Mouse (Mus musculus): ENCODE measurements around the gene Dmd. TPM values are rescaled to one million over a fixed set of nuclear protein-coding genes. Genes with fewer than 3 reads are reported as not detected.
A peak's percentile ranks its signal among the peaks of the same experiment; 100 is the strongest.

Gene Dmd
- polyA plus RNA-seq, 1 experiment from 2014 or later = 21.4 TPM

DNA sequence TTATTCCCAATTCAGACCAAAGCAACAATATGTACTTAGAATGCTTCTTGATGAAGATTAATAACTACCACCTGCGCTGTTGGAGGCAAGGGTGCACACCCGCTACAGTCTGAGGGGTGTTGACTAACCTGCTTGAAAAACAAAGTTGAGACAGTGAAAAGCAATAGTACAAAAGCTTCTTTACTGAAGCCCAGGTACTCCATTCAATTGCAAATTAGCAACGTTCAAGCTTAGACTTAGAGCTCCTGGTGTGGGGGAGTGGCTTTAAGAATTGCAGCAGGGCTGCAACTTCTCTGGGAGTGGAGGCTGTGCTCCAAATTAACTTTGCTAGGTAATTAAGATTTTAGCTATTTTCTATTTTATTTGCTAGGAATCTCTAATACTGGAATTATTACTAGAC, 1495.3 kb downstream of the Dmd start:
- WGBS = 44% methylated on average over 3 of the region's 3 CpGs
- Histone ChIP-seq H3K4me1 (ENCODE audit: control insufficient read depth, insufficient read depth, low read length) (no peaks in the 10 kb centered on the region), H3K27ac (ENCODE audit: low read depth, low read length) (no peak overlapping the region), H3K36me3 (ENCODE audit: control insufficient read depth, insufficient read depth, low read length) (no peaks in the 10 kb centered on the region), H3K27me3 (ENCODE audit: control insufficient read depth, insufficient read depth, low read length) (no peaks in the 10 kb centered on the region), H3K9ac (ENCODE audit: low read length) (no peak overlapping the region), H3K9me3 (ENCODE audit: control insufficient read depth, low read length) (no peaks in the 10 kb centered on the region), H3K4me3 (ENCODE audit: low read depth, low read length) (no peak overlapping the region), H3K4me2 (ENCODE audit: low read depth) (no peak overlapping the region)
- DNase-seq (ENCODE audit: low spot score) = no peak
- ATAC-seq (ENCODE audit: insufficient read depth, low FRiP score, low TSS enrichment) = no peak

DNA sequence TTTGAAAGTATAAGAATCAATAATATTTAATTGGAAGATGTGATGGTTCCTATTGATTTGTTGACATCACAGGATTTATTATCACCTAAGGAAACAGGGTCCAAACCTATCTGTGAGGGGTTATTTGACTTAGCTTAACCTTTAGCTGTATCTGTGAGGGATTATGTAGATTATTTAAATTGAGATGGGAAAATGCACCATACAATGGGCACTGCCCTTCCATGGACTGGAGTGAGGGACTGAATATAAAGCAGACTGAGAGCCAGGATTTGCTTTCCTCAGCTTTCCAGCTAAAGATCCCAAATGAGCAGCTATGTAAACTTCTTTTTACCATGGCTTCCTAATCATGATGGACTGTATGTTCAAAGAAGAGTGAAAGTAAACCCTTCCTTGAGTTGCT, 1496.0 kb downstream of the Dmd start:
- DNase-seq (ENCODE audit: low spot score) = no peak
- Histone ChIP-seq H3K9ac (ENCODE audit: low read length) (no peak overlapping the region), H3K9me3 (ENCODE audit: control insufficient read depth, low read length) (no peaks in the 10 kb centered on the region), H3K27ac (ENCODE audit: low read depth, low read length) (no peak overlapping the region), H3K4me3 (ENCODE audit: low read depth, low read length) (no peak overlapping the region), H3K4me2 (ENCODE audit: low read depth) (no peak overlapping the region), H3K27me3 (ENCODE audit: control insufficient read depth, insufficient read depth, low read length) (no peaks in the 10 kb centered on the region), H3K4me1 (ENCODE audit: control insufficient read depth, insufficient read depth, low read length) (no peaks in the 10 kb centered on the region), H3K36me3 (ENCODE audit: control insufficient read depth, insufficient read depth, low read length) (no peaks in the 10 kb centered on the region)
- ATAC-seq (ENCODE audit: insufficient read depth, low FRiP score, low TSS enrichment) = no peak

DNA sequence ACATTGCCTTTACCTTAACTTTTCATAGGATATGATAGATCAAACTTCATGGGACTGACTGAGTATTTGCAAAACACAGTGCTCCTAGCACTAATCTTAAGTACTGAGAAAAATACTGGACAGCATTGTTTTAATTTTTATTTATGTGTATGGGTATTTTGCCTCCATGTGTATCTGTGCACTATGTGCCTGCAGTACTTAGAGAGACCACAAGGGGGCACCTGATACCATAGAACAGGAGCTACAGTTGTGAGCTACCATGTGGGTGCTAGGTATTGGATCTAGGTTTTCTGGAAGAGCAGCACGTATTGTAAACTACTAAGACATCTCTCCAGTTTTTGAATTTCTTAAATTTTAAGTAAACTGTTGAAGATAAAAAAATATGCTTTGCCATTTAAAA, 1505.8 kb downstream of the Dmd start:
- no peak for ATAC-seq (ENCODE audit: insufficient read depth, low FRiP score, low TSS enrichment)
- Histone ChIP-seq H3K4me1 (ENCODE audit: control insufficient read depth, insufficient read depth, low read length) (no peaks in the 10 kb centered on the region), H3K27ac (ENCODE audit: low read depth, low read length) (no peak overlapping the region), H3K4me2 (ENCODE audit: low read depth) (no peak overlapping the region), H3K9ac (ENCODE audit: low read length) (no peak overlapping the region), H3K36me3 (ENCODE audit: control insufficient read depth, insufficient read depth, low read length) (no peaks in the 10 kb centered on the region), H3K9me3 (ENCODE audit: control insufficient read depth, low read length) (no peaks in the 10 kb centered on the region), H3K27me3 (ENCODE audit: control insufficient read depth, insufficient read depth, low read length) (no peaks in the 10 kb centered on the region), H3K4me3 (ENCODE audit: low read depth, low read length) (no peak overlapping the region)
- DNase-seq (ENCODE audit: low spot score) = peak; percentile 23
- 84% methylated on average over 1 of the region's 1 CpGs for WGBS

DNA sequence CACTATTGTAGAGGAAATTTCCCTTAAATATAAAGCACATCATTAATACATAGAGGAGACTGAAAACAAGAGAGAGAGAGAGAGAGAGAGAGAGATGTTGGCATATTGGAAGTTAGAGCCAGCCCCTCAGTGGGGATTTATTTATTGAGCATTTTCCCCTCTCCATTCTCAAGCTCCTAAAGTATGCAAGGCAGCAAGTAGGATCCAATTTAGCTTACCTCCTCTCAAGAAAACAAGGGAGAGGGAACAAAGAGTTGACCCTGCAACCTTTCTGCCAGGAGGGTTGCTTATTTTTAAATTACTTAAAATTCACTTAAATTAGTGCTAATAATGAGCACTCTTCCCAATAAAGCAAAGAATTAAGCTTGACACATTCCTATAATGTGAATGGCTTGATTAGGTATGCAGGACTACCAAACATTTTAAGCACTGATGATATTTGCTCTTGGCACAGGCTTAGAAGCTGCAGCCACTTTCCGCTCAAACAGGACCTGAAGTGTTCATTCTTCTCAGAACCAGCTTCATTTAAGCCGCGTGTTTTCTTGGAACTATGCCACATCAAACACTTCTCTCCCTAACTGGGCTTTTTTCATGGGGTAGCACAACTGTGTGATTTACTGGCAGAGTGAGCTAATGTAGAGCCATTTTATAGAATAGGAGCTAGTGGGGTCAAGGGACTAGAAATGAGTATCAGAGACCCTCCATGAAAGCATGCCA, 1566.1 kb downstream of the Dmd start:
- H3K27me3 ChIP-seq (ENCODE audit: control insufficient read depth, insufficient read depth, low read length) = no peaks in the 10 kb centered on the region
- no peak overlapping the region for H3K27ac ChIP-seq (ENCODE audit: low read depth, low read length)
- H3K4me1 ChIP-seq (ENCODE audit: control insufficient read depth, insufficient read depth, low read length) = no peaks in the 10 kb centered on the region
- ATAC-seq (ENCODE audit: insufficient read depth, low FRiP score, low TSS enrichment) = no peak
- no peak overlapping the region for H3K4me3 ChIP-seq (ENCODE audit: low read depth, low read length)
- DNase-seq (ENCODE audit: low spot score) = no peak
- 73% methylated on average over 3 of the region's 3 CpGs for WGBS
- H3K9me3 ChIP-seq (ENCODE audit: control insufficient read depth, low read length) = no peaks in the 10 kb centered on the region
- H3K9ac ChIP-seq (ENCODE audit: low read length) = no peak overlapping the region
- H3K4me2 ChIP-seq (ENCODE audit: low read depth) = no peak overlapping the region
- H3K36me3 ChIP-seq (ENCODE audit: control insufficient read depth, insufficient read depth, low read length) = no peaks in the 10 kb centered on the region

DNA sequence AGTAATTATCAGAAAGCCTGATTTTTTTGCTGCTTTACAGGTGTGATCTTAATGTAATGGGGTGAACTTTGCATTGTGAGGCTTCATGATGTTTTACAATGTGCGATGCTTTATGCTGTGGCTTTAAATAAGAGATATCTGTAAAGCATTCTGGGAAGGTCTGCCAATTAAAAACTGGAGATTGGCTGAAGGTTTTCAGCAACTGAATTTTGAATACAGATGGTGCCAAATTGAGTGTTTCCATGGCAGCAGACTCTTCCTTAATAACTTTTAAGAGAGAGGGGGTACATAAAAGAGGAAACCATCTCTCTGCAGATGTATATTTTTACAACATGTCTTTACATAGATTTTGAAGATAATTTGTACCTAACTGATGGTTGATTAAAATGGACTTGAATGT, 1603.3 kb downstream of the Dmd start:
- no peak overlapping the region for H3K27ac ChIP-seq (ENCODE audit: low read depth, low read length)
- H3K4me2 ChIP-seq (ENCODE audit: low read depth) = no peak overlapping the region
- H3K4me1 ChIP-seq (ENCODE audit: control insufficient read depth, insufficient read depth, low read length) = no peaks in the 10 kb centered on the region
- ATAC-seq (ENCODE audit: insufficient read depth, low FRiP score, low TSS enrichment) (no peak), DNase-seq (ENCODE audit: low spot score) (no peak)
- H3K9me3 ChIP-seq (ENCODE audit: control insufficient read depth, low read length) = no peaks in the 10 kb centered on the region
- no peaks in the 10 kb centered on the region for H3K36me3 ChIP-seq (ENCODE audit: control insufficient read depth, insufficient read depth, low read length)
- H3K9ac ChIP-seq (ENCODE audit: low read length) = no peak overlapping the region
- no peak overlapping the region for H3K4me3 ChIP-seq (ENCODE audit: low read depth, low read length)
- no peaks in the 10 kb centered on the region for H3K27me3 ChIP-seq (ENCODE audit: control insufficient read depth, insufficient read depth, low read length)
- 87% methylated on average over 1 of the region's 1 CpGs for WGBS

DNA sequence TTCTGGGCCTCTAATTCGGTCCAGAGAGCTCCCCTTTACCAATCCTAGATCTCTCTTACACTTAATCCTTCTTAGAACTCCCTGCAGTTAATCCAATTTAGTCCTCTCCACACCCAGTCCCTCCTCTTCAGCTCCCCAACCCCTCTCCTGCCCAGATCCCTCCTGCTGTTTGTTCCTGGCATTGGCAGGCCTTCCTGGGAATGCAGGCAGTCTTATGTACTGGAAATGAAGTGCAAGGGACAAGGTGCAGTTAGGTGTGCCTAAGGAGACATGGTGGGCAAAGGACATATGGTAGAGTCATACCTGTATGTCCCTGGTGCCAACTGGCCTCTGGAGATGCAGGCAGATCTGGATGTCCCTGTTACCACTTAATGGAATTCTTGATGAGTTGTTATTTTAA, 1604.8 kb downstream of the Dmd start:
- ATAC-seq (ENCODE audit: insufficient read depth, low FRiP score, low TSS enrichment) = no peak
- Histone ChIP-seq H3K4me1 (ENCODE audit: control insufficient read depth, insufficient read depth, low read length) (no peaks in the 10 kb centered on the region), H3K9ac (ENCODE audit: low read length) (no peak overlapping the region), H3K27me3 (ENCODE audit: control insufficient read depth, insufficient read depth, low read length) (no peaks in the 10 kb centered on the region), H3K27ac (ENCODE audit: low read depth, low read length) (no peak overlapping the region), H3K9me3 (ENCODE audit: control insufficient read depth, low read length) (no peaks in the 10 kb centered on the region), H3K4me3 (ENCODE audit: low read depth, low read length) (no peak overlapping the region), H3K36me3 (ENCODE audit: control insufficient read depth, insufficient read depth, low read length) (no peaks in the 10 kb centered on the region), H3K4me2 (ENCODE audit: low read depth) (no peak overlapping the region)
- WGBS = 19% methylated on average over 1 of the region's 1 CpGs
- no peak for DNase-seq (ENCODE audit: low spot score)

DNA sequence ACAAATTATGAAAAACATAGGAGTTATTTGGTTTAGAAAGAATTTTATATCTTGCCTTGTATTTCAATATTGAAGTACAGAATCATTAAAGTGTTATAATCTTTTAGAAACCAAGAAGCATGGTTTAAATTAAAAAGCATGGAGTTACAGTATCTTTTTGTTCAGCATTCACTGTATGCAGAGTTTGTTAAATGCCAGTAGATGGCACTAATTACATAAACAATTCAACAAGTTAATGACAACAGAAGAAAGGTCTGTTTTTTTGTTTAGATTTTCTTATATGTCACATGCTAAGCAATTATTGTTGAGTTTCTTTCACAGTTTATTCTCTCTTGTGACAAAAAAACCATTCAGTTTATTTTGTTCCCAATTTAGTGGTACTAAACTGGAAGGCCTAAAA, 1649.8 kb downstream of the Dmd start:
- Histone ChIP-seq H3K4me2 (ENCODE audit: low read depth) (no peak overlapping the region), H3K4me1 (ENCODE audit: control insufficient read depth, insufficient read depth, low read length) (no peaks in the 10 kb centered on the region), H3K27ac (ENCODE audit: low read depth, low read length) (no peak overlapping the region), H3K27me3 (ENCODE audit: control insufficient read depth, insufficient read depth, low read length) (no peaks in the 10 kb centered on the region), H3K36me3 (ENCODE audit: control insufficient read depth, insufficient read depth, low read length) (no peaks in the 10 kb centered on the region), H3K9ac (ENCODE audit: low read length) (no peak overlapping the region), H3K4me3 (ENCODE audit: low read depth, low read length) (no peak overlapping the region), H3K9me3 (ENCODE audit: control insufficient read depth, low read length) (no peaks in the 10 kb centered on the region)
- no peak for DNase-seq (ENCODE audit: low spot score)
- ATAC-seq (ENCODE audit: insufficient read depth, low FRiP score, low TSS enrichment) = no peak

DNA sequence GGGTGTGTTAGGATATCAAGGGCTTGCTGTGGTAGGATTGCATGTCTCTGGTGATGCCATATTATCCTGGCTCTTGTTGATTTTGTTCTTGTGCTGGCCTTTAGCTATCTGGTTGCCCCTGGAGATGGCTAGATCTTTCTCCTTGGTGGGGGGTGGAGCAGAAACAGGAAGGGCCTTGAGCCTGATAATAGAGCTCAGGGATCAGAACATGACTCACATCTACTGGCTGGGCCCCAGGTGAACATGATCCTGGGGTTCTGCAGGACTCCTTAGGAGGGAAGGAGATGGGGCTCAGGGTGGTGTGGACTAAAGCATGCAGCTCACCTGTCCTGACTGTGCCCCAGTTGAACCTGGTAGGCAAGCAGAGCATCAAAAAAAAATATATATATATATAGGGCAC, 1691.8 kb downstream of the Dmd start:
- H3K27ac ChIP-seq (ENCODE audit: low read depth, low read length) = no peak overlapping the region
- H3K4me3 ChIP-seq (ENCODE audit: low read depth, low read length) = no peak overlapping the region
- no peak for DNase-seq (ENCODE audit: low spot score)
- H3K9me3 ChIP-seq (ENCODE audit: control insufficient read depth, low read length) = no peaks in the 10 kb centered on the region
- H3K4me2 ChIP-seq (ENCODE audit: low read depth) = no peak overlapping the region
- H3K36me3 ChIP-seq (ENCODE audit: control insufficient read depth, insufficient read depth, low read length) = no peaks in the 10 kb centered on the region
- H3K4me1 ChIP-seq (ENCODE audit: control insufficient read depth, insufficient read depth, low read length) = no peaks in the 10 kb centered on the region
- H3K9ac ChIP-seq (ENCODE audit: low read length) = no peak overlapping the region
- no peaks in the 10 kb centered on the region for H3K27me3 ChIP-seq (ENCODE audit: control insufficient read depth, insufficient read depth, low read length)
- no peak for ATAC-seq (ENCODE audit: insufficient read depth, low FRiP score, low TSS enrichment)

DNA sequence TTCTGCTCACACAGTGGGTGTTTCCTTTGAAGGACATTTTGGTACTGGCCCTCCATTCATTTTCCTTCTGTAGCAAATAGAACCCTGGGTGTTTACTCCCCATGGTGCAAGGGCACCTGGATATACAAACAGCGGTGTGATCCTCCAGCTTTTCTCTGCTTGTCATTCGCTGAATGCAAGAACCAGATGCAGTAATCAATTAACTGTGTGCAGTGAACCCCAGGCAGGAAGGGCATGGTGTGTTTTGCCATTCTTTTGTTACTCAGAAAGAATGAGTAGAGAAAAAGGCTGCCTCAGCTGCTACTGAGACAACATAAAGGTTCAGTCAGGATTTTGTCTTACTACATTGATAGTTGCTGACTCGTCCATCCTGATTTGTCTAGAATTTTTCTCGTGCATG, 1799.0 kb downstream of the Dmd start:
- DNase-seq (ENCODE audit: low spot score) (peak; percentile 15), ATAC-seq (ENCODE audit: insufficient read depth, low FRiP score, low TSS enrichment) (peak; percentile 35; the same call in 1 of the 2 replicates)
- no peak overlapping the region for H3K27ac ChIP-seq (ENCODE audit: low read depth, low read length)
- no peaks in the 10 kb centered on the region for H3K36me3 ChIP-seq (ENCODE audit: control insufficient read depth, insufficient read depth, low read length)
- no peaks in the 10 kb centered on the region for H3K4me1 ChIP-seq (ENCODE audit: control insufficient read depth, insufficient read depth, low read length)
- H3K4me2 ChIP-seq (ENCODE audit: low read depth) = no peak overlapping the region
- H3K9ac ChIP-seq (ENCODE audit: low read length) = no peak overlapping the region
- H3K27me3 ChIP-seq (ENCODE audit: control insufficient read depth, insufficient read depth, low read length) = no peaks in the 10 kb centered on the region
- H3K4me3 ChIP-seq (ENCODE audit: low read depth, low read length) = no peak overlapping the region
- H3K9me3 ChIP-seq (ENCODE audit: control insufficient read depth, low read length) = no peaks in the 10 kb centered on the region
- WGBS = 19% methylated on average over 4 of the region's 4 CpGs
